Mouse (Mus musculus): ENCODE results near the gene Pomgnt2. TPM values are rescaled to one million over a fixed set of nuclear protein-coding genes. Genes with fewer than 3 reads are reported as not detected.

Pomgnt2 gene
- total RNA-seq, 1 experiment from 2014 or later: 5.7 TPM

- peak; percentile 90 for ATAC-seq (replicated peaks; ENCODE audit: low read depth, poor library complexity, severe bottlenecking)
Observed at GRCm38 (mm10) chr9:122014241-122014667, 17.3 kb upstream of the Pomgnt2 start.

GRCm38 (mm10) chr9:122013629-122014028, 16.7 kb upstream of the Pomgnt2 start:
- no peak for ATAC-seq (replicated peaks; ENCODE audit: low read depth, poor library complexity, severe bottlenecking)

- no peak for ATAC-seq (replicated peaks; ENCODE audit: low read depth, poor library complexity, severe bottlenecking)
Observed at GRCm38 (mm10) chr9:122012816-122013215, 15.9 kb upstream of the Pomgnt2 start.

- ATAC-seq (replicated peaks; ENCODE audit: low read depth, poor library complexity, severe bottlenecking): no peak
Observed at GRCm38 (mm10) chr9:122010751-122011150, 13.8 kb upstream of the Pomgnt2 start.

GRCm38 (mm10) chr9:122008876-122009275, 12.0 kb upstream of the Pomgnt2 start:
- ATAC-seq (replicated peaks; ENCODE audit: low read depth, poor library complexity, severe bottlenecking): no peak

- peak; percentile 73 for ATAC-seq (replicated peaks; ENCODE audit: low read depth, poor library complexity, severe bottlenecking)
Observed at GRCm38 (mm10) chr9:122006609-122007008, 9.7 kb upstream of the Pomgnt2 start.

- ATAC-seq (replicated peaks; ENCODE audit: low read depth, poor library complexity, severe bottlenecking): no peak
Observed at GRCm38 (mm10) chr9:122006175-122006574, 9.3 kb upstream of the Pomgnt2 start.

GRCm38 (mm10) chr9:121997978-121998377, 1.1 kb upstream of the Pomgnt2 start:
- ATAC-seq (replicated peaks; ENCODE audit: low read depth, poor library complexity, severe bottlenecking): no peak

- peak; percentile 48; the same call in 1 of the 2 replicates for ATAC-seq (replicated peaks; ENCODE audit: low read depth, poor library complexity, severe bottlenecking)
Observed at GRCm38 (mm10) chr9:121995508-121996131, 1.3 kb downstream of the Pomgnt2 start.

- ATAC-seq (replicated peaks; ENCODE audit: low read depth, poor library complexity, severe bottlenecking): no peak
Observed at GRCm38 (mm10) chr9:121995077-121995476, 1.8 kb downstream of the Pomgnt2 start.

GRCm38 (mm10) chr9:121993047-121993446, 3.9 kb downstream of the Pomgnt2 start:
- peak; percentile 85 for ATAC-seq (replicated peaks; ENCODE audit: low read depth, poor library complexity, severe bottlenecking)

GRCm38 (mm10) chr9:121991041-121991440, 5.9 kb downstream of the Pomgnt2 start:
- no peak for ATAC-seq (replicated peaks; ENCODE audit: low read depth, poor library complexity, severe bottlenecking)

GRCm38 (mm10) chr9:121989536-121989935, 7.4 kb downstream of the Pomgnt2 start:
- no peak for ATAC-seq (replicated peaks; ENCODE audit: low read depth, poor library complexity, severe bottlenecking)

GRCm38 (mm10) chr9:121988910-121989309, 8.0 kb downstream of the Pomgnt2 start:
- no peak for ATAC-seq (replicated peaks; ENCODE audit: low read depth, poor library complexity, severe bottlenecking)

GRCm38 (mm10) chr9:121984465-121985461, 12.1 kb downstream of the Pomgnt2 start:
- peak; percentile 90 for ATAC-seq (replicated peaks; ENCODE audit: low read depth, poor library complexity, severe bottlenecking)

GRCm38 (mm10) chr9:121983504-121983903, 13.4 kb downstream of the Pomgnt2 start:
- ATAC-seq (replicated peaks; ENCODE audit: low read depth, poor library complexity, severe bottlenecking): 0 out of 2 replicates have a peak, but pooled peaks have one; percentile 42

- ATAC-seq (replicated peaks; ENCODE audit: low read depth, poor library complexity, severe bottlenecking): no peak
Observed at GRCm38 (mm10) chr9:121982665-121983064, 14.2 kb downstream of the Pomgnt2 start.

- ATAC-seq (replicated peaks; ENCODE audit: low read depth, poor library complexity, severe bottlenecking): no peak
Observed at GRCm38 (mm10) chr9:121982214-121982613, 14.7 kb downstream of the Pomgnt2 start.

- no peak for ATAC-seq (replicated peaks; ENCODE audit: low read depth, poor library complexity, severe bottlenecking)
Observed at GRCm38 (mm10) chr9:121981466-121982105, 15.3 kb downstream of the Pomgnt2 start.

- ATAC-seq (replicated peaks; ENCODE audit: low read depth, poor library complexity, severe bottlenecking): no peak
Observed at GRCm38 (mm10) chr9:121981046-121981445, 15.9 kb downstream of the Pomgnt2 start.
